Mouse (Mus musculus): ENCODE data around the gene Dph1.
A peak's percentile ranks its signal among the peaks of the same experiment; 100 is the strongest.

Gene Dph1

DNA sequence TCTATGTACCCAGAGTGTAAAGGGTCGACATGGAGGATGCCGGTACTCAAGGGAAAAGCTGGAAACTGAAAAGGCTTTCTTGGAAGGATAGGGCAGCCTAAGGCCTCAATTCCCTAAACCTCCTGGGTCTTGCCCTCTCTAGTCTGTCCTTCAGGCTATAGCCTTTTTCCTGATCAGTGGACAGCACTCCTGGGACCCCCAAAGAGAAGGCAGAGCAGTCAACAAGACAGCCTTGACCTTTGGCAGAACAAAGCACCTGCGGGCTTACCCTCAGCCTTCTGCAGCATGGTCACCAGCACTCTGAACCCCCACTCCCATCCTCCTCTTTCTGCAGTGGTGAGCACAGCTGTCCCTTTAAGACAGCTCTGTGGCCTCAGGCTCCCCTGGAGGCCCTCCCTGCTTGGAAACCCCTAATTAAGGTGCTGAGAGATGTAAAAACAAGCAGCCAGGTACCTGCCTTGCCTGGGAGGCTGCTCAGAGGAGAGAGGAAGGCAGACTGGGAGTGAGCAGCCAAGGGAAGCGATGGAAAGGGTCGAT is at the start of gene Dph1:
TSS of gene Dph1 (minus strand) at position 337 of the 537 bp plus-strand sequence.
- no peak for DNase-seq

DNA sequence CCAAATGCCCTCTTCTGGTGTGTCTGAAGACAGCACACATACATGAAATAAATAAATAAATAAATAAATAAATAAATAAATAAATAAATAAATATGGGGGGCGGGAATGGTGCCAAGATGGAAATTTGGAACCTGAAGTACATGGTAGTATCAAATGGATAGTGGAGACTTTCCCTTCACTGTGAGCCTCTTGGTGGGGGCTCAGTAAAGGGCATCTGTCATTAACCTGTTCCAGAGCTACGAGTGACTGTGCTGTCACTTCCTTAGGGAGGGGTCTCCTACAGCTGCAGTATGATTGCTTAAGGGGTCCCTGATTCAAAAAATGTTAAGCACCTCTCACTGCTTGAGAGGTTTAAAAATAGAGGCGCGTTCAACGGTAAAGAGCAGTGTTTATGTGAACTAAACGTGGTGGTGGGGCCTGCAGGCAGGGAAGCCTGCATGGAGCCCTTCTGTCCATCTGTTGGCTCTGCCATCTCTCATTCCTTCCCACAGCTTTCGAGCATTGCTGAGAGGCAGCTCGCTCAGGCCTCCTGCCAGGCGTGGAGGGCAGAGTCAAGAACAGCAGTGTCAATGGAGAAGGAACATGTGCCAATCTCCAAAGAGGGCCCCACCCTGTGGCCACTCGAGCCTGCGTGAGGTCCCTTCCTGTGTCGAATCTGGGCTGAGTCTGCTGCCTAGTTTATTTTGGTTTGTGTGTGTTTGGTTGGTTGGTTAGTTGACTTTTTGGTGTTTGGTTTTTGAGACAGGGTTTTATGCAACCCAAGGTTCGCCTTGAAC is 49.3 kb upstream of the Dph1 start:
- DNase-seq: peak; percentile 88

DNA sequence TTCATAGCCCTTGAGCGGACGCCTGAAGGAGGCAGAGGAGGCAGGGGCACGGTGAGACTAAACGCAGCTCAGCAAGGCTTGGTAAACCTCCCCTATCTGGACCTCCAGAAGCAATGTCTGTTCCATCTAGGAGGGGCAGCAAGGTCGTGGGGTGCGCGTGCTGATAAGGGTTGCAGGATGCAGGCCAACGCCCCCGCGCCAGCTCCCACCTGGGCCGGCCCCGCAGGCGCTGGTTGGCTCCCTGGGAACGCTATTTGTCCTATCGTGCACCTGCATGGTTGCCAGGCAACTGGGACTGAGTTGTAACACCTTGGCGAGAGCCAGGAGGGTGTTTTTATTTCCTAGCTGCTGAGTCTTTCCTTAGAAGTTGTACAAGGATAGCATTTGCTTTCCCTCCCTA is 43.7 kb upstream of the Dph1 start:
- no peak for DNase-seq

DNA sequence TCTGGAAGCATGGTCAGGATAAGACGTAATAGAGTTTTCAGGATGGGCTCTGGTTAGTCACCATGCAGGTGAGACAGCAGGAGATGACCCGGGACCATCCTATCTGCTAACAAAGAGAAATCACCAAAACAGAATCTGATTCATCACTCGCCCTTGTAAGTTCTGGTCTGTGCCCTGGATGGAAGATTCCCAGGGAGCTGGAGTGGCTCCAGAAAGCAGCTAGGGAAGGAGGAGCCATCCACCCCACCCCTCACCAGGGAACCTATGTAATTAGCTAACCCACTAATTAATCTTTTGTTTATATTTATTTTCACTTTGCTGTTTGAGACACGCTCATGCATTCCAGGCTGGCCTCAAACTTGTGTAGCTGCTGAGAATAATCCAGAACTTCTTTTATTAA is 41.4 kb upstream of the Dph1 start:
- no peak for DNase-seq

DNA sequence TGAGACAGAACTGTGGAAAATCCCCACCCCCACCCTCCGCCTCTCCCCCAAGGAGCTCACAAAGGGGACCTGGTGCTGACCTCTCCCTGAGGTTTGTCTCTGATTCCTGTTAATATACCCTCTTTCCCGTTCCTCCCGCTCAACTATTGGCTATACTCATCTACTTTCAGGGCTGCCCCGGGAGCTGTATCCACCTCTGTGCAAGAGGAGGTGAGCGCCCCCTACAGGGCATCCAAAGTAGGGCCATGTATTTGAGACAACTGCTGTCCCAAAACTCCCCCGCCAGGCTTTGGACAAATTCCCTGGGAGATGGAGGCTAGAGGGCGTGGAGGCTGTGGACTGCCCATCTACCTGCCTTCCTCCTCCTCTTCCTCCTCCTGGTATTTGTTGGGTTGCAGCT is 40.7 kb upstream of the Dph1 start:
- DNase-seq: peak; percentile 73

DNA sequence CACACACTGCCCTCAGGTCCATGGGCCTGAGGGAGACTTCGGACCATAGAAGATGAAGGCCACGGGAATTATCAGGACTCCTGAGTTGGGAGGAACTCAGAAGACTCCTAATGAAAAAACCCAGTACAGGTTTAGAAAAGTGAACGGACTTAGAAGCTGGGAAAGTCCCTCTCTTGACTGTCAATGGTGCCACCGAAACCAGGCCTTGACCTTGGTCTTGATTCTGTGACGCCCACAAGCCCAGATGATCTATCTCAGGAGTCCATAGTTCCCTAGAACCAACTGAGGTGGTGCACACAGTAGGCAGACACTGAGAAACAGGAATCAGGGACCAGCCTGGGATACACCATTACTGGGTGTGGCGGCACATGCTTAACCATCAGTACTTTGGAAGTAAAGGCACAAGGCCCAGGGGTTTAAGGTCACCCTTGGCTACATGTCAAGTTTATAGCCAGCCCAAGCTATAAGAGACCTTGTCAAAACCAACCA is 39.3 kb upstream of the Dph1 start:
- DNase-seq: no peak

DNA sequence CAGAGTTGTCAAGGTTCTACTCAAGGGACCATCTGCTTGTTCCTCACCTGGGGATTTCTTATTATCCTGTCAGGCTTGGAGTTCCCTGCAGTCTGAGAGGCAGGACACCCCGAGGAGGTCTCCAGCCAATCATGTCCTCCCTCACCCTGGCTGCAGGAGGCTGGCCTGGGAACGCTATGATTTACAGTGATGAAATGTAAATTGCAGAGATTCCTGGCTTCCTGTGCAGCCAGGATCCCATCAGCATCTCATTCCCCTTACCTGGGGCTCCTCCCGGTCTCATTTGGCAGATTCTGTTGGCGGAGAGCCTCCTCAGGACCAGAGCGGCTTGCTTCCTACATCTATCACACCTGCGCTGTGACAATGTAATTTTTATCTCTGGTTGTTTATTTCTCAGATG is 38.2 kb upstream of the Dph1 start:
- DNase-seq: no peak

DNA sequence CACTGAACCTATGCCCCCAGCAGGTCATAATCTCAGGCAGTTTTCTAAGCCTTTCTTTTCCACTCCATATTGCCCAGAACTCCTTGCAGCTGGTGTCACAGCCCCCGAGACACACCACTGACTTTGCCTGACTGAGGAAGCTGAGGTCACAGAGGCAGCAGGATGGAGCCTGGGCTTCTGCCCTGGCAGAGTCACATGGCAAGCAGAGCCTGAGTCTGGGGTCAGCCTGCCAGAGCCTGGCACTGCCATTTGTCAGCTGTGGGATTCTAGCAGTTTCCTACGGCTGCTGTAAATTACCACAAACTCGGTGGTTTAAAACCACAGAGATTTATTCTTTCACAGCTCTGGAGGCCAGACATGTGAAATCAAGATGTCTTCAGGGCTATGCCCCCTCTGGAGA is 36.6 kb upstream of the Dph1 start:
- DNase-seq: no peak

DNA sequence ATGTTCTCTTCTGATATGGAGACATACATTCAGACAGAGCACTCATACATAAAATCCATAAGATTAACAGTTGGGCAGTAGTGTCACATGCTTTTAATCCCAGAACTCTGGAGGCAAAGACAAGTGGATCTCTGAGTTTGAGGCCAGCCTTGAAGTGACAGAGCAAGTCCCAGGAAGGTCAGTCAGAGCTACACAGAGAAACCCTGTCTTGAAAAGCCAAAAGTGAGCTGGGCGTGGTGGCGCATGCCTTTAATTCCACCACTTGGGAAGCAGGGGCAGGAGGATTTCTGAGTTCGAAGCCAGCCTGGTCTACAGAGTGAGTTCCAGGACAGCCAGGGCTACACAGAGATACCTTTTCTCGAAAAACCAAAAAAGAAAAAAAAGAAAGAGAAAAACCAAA is 33.8 kb upstream of the Dph1 start:
- DNase-seq: no peak

DNA sequence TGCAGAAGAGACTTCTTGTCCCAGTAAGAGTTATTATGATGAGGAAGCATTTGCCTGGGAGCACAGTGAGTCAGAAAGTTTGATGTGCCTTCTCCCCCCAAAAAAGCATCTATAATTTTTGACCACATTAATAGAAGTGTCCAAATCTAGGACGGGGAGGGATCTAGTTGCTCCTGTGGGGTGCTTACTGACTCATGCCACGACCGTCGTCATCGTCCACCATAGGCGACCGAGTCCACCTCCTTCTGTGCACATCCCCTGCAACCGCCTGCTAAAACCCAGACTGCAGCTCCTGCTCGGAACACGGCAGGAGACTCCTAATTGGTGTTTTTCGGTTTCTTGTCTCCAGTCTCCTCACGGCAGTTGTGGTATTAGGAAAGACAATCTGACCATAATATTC is 33.0 kb upstream of the Dph1 start:
- no peak for DNase-seq

DNA sequence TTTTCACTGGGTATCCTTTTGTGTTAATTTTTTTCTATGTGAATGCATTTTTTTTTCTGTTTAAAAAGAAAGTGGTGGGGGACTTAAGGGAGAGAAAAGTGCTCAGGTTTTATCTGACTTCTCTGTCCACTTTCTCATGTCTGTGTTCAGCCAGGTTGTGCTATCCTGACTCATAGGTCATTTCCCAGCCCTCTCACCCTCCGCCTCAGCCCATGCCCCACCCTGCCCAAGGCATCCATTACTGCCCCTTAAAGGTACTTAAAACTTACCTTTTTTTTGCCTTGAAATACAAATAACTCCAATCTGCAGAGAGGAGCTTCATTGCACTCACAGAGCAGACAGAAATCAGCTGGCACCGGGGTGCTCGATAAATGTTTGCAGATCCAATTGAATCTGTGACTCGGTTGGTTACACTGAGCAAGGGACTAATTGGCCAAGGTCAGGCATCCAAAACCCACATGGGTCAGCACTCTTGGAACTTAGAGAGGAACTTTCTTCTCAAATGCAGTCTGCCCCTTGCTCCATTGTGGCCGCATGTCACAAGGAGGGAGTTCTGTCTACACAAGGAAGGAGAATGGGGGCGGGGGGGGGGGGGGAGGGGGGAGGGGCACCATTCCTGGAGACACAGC is 29.6 kb upstream of the Dph1 start:
- DNase-seq: no peak

DNA sequence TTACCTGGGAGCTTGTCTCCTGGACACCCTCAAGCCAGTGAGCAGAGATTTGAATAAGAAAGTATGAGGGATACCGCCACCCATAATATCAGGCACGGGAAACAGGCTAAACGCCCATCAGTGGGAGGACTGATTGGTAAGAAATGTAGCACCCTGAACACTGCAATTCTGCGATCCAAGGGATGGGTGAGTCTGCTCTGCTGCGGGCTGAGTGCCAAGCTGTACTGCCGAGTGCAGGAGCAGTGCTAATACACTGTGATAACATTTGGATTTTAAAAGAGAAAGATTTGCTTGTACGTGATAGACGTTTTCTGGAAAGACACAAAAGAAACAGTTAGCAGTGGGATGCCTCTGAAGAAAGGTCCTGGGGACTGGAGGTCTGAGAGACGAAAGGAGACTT is 29.1 kb upstream of the Dph1 start:
- DNase-seq: no peak

DNA sequence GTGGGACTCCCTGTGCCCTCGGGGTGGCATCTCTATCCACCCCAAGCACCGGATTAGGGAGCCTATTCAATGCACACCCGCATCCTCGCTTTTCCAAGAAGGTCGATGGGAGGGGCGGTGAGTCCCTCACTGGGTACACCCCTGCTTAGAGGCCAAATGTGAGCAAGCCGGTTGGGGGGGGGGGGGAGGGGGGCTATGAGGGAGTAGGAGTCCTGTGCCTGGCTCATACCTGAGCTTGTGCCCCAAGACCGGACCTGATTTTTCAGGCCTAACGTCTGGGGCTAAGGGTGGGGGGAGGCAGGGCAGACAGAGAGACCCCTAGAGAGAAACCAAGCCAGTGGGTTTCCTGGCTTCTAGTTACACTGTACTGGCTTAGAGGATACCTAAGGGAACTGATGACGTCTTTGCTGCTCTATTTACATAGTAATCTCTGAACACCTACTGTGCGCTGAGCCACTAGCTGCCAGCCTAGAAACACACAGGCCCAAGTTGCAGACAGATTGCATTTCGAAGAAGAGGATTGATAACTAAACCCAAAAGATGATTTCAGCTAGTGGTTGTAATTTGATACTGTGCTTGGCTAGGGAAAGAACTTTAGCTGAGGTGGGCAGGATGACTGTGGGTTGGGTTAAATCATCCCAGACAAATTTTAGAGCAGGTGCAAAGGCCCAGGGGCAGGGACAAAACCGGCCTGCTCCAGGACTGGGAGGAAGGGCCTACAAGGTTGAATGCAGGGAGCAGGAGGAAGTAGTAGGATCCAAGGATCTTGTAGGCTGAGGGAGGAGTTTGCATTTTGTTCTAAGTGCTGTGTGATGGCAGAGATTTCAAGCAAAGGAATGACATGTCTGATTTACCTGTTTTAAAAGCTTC is 23.3 kb upstream of the Dph1 start:
- no peak for DNase-seq

DNA sequence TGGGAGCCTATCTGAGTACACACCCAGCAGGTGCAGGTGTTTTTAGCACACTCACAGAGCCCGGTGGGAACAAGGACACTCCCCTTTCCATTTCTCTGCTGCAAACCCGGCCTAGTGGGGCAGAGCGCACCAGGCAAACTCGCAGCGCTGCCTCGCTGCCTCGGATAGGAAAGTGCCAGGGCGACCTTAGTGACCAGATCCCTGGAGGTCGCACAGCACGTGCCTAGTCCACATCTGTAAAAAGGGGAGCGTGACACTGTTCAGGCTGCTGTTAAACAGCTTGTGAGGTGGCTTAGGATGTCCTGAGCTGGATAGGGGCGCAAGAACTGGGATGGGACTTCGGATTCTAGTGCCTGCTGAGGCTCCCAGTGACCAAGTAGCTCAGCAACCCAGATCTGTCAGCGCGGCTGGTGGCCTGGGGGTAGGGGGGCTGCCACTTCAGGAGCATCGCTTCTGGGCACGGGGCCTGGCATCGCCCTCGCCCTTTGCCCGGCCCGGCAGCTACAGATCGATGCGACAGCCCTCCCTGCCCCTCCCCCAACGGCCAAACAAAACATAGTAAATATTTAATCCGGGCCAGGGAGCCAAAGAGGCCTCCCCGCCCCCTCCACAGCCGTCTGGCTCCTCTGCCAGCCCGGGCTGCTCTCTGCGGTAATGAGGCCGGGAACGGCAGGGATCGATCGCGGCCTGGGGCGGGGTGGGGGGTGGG is 22.5 kb upstream of the Dph1 start:
- DNase-seq: peak; percentile 70

DNA sequence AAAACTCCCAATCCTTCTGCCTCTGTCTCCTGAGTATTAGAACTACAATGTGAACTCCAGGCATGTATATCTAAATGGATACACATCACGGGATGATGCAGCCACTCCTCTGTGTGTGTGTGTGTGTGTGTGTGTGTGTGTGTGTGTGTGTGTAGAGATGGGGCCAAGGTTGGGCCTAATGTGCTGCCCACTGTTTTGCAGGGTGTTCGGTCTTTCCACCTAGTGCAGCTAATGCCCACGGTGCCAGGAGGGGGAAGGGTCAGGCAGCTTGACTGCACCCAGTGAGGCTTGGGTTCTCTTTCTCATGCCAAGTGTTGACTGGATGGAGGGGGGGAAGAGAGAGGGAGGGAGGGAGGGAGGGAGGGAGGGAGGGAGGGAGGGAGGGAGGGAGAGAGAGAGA is 21.8 kb upstream of the Dph1 start:
- no peak for DNase-seq

DNA sequence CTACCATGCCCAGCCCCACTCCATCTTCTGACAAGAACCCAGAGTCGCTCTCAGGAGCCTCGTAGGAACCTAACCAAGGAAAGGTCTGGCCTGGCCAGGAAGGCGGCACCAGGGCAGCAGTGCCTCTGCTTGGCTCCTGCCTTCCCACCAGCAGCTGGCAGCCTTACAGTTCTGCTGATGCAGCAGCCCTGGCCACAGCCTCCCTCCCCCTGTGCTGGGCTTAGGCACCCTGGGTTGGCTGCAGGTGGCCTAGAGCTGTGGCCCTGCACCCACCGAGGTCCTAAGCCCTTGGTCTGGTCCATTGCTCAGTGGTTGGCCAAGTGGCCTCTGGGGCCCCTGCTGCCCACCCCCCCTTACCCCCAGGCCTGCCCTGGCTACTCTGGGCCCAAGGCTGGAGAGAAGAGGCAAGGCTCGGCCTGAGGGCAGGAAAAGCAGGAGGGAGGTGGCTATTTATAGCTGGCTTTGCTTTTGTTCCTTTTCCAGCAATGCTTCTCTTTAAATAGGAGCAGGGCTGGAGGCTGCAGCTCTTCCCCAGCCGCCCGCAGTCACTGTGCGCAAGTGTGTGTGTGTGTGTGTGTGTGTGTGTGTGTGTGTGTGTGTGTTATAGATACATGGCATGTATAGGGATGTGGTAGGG is 21.1 kb upstream of the Dph1 start:
- no peak for DNase-seq

DNA sequence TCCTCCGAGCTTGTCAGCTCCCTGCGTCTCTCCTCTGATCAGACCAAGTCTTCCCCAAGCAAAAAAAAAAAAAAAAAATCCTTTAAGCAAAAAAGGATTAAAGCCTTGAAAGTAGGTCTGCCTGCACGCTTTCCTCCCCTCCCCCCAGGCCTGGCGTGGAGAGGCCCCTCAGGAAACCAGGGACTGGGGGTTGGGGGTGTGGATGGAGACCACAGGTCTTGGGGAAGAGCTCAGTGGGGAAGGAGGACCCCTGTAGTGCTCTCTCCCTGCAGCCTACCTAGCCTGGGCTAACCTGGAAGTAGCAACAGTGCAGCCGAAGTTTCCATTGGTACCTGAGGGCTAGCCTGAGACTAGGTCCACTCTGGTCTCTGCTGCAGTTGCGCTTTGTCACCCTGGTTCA is 19.7 kb upstream of the Dph1 start:
- no peak for DNase-seq

DNA sequence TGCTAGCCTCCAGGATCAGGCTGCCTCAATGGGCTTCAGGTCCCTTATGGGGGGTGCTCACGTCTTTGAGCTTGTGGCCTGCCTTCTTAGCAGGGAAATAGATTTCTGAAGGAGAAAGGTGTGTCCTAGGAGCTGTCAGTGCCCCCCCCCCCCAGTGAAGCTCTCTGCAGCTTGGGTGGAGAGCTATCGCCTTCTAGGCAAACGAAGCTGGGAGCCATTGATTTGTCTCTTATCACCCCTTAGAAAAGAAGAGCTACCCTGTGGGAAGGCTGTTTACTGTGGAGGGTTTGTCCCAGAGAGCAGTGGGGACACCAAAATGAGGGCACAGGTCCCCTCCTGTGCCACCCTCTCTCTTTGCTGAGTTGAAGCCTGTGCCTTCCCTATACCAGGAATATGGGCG is 19.1 kb upstream of the Dph1 start:
- no peak for DNase-seq

DNA sequence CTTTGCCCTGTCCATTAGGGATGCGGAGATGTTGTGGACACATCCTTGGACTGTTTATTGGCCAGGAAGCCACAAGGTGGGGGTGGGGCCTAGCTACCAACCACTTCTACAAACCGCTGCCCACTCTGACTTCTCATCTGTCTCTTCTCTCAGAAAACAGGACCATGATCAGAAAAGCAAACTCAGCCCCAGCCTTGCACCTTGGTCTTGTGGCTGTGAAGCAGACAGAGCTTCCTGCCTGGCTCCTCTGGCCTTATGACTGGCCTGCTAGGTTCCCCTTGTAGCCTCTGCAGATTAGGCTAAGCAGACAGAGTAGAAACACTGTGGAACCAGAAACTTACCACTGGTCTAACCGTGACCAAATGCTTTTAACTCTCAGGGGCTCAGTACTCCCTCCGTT is 18.3 kb upstream of the Dph1 start:
- no peak for DNase-seq

DNA sequence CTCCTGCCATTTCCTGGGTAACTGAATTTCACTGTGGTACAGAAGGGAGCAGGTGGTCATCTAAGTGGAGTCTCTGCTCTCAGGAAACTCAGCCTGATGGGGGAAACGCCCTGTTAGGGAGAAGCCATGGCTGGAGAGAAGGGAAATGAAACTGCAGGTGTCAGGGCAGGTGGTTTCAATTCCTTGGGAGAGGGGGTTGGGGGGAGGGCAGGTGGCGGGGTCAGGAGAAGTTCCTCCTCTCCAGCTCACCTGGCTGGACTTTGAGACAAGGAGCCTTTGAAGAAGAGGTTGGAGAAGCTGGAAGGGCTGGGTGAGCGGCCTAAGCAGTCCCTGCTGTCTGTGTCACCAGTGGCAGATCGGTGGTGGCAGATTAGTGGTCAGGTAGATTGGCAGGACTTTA is 15.3 kb upstream of the Dph1 start:
- no peak for DNase-seq

DNA sequence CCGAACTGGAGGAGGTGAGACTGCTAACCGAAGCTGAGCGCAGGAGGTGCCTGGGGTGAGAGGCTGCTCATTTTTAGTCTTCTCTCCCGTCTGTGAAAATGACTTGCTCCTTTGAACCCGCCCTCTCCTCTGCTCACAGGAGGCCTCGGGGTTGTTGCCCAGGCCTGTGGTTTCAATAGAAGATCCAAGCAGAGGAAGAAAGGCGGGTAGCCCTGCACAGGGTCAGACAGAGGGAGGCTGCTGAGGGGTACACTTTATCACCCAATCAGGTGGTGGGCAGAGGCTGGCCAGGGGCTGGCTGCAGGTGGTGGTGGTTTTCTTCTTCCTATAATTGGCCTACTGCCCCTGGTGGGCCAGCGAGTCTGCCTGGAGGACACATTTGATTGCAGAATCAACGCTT is 13.4 kb upstream of the Dph1 start:
- no peak for DNase-seq

DNA sequence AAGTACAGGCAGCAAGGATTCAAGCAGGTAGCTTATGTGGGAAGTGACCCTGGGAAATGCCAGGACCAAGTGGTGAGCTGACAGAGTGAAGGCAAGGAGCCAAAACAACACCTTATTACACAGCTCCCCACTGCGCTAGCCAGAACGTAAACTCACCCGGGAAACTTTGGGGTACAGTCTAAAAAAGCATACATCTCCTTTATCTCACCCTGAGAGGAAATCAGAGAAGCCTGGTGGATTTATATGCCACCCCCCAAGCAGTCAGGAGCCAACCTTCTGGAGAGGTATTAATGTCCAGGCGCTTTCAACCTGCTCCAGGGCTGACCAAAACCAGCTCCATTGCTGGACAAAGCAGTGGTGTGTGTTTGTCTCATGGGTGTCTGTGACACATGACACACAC is 12.9 kb upstream of the Dph1 start:
- DNase-seq: no peak

Data from cerebellum, adult 11 months (tissue).